Mouse (Mus musculus): ENCODE results near the gene Scd1. TPM values are rescaled to one million over a fixed set of nuclear protein-coding genes. Genes with fewer than 3 reads are reported as not detected.

Scd1 gene
- 11.0 and 12.0 TPM in 2 replicates for polyA plus RNA-seq (2014; fragmentation: Nextera tagmentation; extraction: Ambion mirVana)

DNA sequence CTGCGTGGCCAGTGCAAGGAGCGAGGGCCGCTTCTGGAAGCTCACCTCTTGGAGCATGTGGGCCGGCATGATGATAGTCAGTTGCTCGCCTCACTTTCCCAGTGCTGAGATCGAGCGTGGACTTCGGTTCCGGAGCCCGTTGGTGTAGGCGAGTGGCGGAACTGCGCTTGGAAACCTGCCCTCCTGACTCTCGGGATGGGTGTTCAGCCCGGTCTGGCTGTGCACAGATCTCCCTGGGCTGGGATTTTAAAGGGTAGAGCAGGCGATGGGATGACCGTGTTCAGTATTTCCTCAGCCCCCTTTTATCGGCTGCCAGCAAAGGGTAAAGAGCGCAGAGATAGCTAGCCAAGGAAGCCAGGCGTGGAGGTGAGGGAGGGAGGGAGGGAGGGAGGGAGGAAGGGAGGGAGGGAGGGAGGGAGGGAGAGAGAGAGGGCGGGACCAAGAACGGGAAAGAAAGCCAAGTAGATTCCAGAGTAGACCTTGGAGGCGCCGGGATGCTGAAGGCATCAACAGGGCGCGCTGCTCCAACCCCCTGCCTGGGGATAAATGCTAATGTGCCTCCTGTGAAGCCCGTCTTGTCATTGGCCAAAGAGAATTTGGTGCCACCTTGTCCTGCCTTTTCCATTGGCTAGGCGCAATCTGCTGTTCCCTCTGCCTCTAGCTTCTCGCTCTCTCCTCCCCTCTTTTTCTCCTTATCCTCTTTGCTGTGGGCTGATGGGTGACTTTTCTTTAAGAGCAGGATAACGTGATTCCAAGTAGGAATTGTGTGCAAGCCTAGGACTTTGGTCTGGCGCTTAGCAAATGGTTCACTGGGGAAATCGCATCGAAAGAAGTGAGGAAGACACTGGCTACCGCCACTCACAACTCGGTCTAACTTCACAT is at the start of gene Scd1:
Gene Scd1, minus strand, starts transcription at position 539 of the 882 bp plus-strand sequence.
- H3K27ac ChIP-seq (ENCODE audit: low read depth, low read length) = peak within 1 kb of the TSS; percentile 52
- peaks cover 35% of the 10 kb centered on the region for H3K27me3 ChIP-seq (replicated peaks; ENCODE audit: control insufficient read depth, insufficient read depth, low read length)
- peak within 1 kb of the TSS; percentile 95 for H3K4me2 ChIP-seq
- ATAC-seq (replicated peaks; ENCODE audit: low FRiP score) = peak; percentile 82
- H3K9me3 ChIP-seq (ENCODE audit: control insufficient read depth, low read length) = no peaks in the 10 kb centered on the region
- peak within 1 kb of the TSS; percentile 57 for H3K4me3 ChIP-seq (ENCODE audit: low read depth, low read length)
- H3K9ac ChIP-seq (ENCODE audit: low read depth, low read length) = peak within 1 kb of the TSS; percentile 61
- peaks cover 19% of the 10 kb centered on the region; the same call in 1 of the 2 replicates for H3K4me1 ChIP-seq (replicated peaks; ENCODE audit: control insufficient read depth, insufficient read depth, low read length)
- H3K36me3 ChIP-seq (ENCODE audit: control insufficient read depth, insufficient read depth, low read length) = no peaks in the 10 kb centered on the region
- peak; percentile 61 for DNase-seq (ENCODE audit: low spot score)
- WGBS = under 1% methylated on average over 35 of the region's 35 CpGs

DNA sequence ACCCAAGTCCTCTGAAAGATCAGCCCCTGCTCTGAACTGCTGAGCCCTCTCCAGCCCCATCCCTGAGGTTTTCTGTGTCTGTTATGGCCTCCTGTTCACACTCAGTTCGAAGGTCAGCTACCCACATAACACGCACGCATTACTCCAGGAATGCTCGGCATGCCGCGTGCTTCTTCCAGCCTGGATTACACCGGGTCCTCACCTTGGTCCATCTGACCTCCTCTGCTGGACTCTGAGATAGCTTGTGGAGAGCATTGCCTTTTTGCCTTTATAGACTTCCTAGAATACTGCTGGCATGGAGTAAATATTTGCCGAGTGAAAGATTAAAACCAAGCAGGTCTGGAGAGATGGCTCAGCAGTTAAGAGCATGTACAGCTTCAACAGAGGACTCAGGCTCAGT is 47.7 kb upstream of the Scd1 start:
- Histone ChIP-seq H3K4me2 (no peak overlapping the region), H3K27me3 (replicated peaks; ENCODE audit: control insufficient read depth, insufficient read depth, low read length) (no peaks in the 10 kb centered on the region), H3K4me1 (replicated peaks; ENCODE audit: control insufficient read depth, insufficient read depth, low read length) (no peaks in the 10 kb centered on the region), H3K9ac (ENCODE audit: low read depth, low read length) (no peak overlapping the region), H3K36me3 (ENCODE audit: control insufficient read depth, insufficient read depth, low read length) (no peaks in the 10 kb centered on the region), H3K27ac (ENCODE audit: low read depth, low read length) (no peak overlapping the region), H3K9me3 (ENCODE audit: control insufficient read depth, low read length) (no peaks in the 10 kb centered on the region), H3K4me3 (ENCODE audit: low read depth, low read length) (no peak overlapping the region)
- ATAC-seq (replicated peaks; ENCODE audit: low FRiP score) (no peak), DNase-seq (ENCODE audit: low spot score) (no peak)
- WGBS = 75% methylated on average over 8 of the region's 8 CpGs

DNA sequence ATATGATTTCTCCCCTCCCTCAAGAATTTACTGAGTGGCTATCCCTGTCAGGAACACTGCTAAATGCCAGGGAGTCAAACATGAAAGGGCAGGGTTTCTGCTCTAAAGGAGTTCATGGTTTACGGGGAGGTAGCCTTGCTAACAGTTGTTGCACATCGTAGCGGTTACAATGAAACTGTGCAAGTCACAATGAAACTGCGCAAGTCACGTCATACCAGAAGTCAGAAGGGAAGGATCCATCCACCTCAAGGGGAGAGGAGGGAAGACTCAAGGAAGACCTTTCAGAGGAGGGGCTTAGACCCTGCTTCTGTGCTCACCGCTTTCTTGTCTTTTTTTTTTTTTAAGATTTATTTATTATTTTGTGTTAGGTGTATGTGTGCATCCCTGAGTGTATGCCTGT is 47.2 kb upstream of the Scd1 start:
- Histone ChIP-seq H3K27me3 (replicated peaks; ENCODE audit: control insufficient read depth, insufficient read depth, low read length) (no peaks in the 10 kb centered on the region), H3K27ac (ENCODE audit: low read depth, low read length) (no peak overlapping the region), H3K4me2 (no peak overlapping the region), H3K4me1 (replicated peaks; ENCODE audit: control insufficient read depth, insufficient read depth, low read length) (no peaks in the 10 kb centered on the region), H3K4me3 (ENCODE audit: low read depth, low read length) (no peak overlapping the region), H3K9ac (ENCODE audit: low read depth, low read length) (no peak overlapping the region), H3K36me3 (ENCODE audit: control insufficient read depth, insufficient read depth, low read length) (no peaks in the 10 kb centered on the region), H3K9me3 (ENCODE audit: control insufficient read depth, low read length) (no peaks in the 10 kb centered on the region)
- no peak for DNase-seq (ENCODE audit: low spot score)
- WGBS = 87% methylated on average over 6 of the region's 6 CpGs
- ATAC-seq (replicated peaks; ENCODE audit: low FRiP score) = no peak

DNA sequence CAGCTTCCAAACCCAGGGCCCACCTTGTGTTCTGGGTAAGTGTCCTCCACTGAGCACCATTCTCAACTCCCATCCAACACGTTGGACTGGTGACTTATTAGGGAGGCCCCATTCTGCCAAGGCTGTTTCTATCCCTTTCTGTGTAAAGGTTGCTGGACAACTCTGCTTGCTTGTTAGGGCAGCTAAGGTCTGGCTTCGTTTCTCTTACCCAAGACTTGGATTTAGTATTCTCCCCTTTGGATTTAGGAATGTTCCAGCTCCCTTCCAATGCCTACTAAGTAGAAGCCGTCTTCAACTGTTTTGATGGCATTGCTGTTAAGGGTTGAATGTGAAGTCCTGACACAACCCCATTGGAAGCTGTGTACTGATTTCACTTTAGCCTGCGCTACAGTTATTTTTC is 40.2 kb upstream of the Scd1 start:
- WGBS = 81% methylated on average over 4 of the region's 4 CpGs
- no peaks in the 10 kb centered on the region for H3K36me3 ChIP-seq (ENCODE audit: control insufficient read depth, insufficient read depth, low read length)
- H3K4me1 ChIP-seq (replicated peaks; ENCODE audit: control insufficient read depth, insufficient read depth, low read length) = no peaks in the 10 kb centered on the region
- H3K4me2 ChIP-seq = no peak overlapping the region
- ATAC-seq (replicated peaks; ENCODE audit: low FRiP score) = no peak
- H3K27ac ChIP-seq (ENCODE audit: low read depth, low read length) = no peak overlapping the region
- no peak overlapping the region for H3K4me3 ChIP-seq (ENCODE audit: low read depth, low read length)
- H3K9ac ChIP-seq (ENCODE audit: low read depth, low read length) = no peak overlapping the region
- no peak for DNase-seq (ENCODE audit: low spot score)
- no peaks in the 10 kb centered on the region for H3K9me3 ChIP-seq (ENCODE audit: control insufficient read depth, low read length)
- H3K27me3 ChIP-seq (replicated peaks; ENCODE audit: control insufficient read depth, insufficient read depth, low read length) = no peaks in the 10 kb centered on the region

DNA sequence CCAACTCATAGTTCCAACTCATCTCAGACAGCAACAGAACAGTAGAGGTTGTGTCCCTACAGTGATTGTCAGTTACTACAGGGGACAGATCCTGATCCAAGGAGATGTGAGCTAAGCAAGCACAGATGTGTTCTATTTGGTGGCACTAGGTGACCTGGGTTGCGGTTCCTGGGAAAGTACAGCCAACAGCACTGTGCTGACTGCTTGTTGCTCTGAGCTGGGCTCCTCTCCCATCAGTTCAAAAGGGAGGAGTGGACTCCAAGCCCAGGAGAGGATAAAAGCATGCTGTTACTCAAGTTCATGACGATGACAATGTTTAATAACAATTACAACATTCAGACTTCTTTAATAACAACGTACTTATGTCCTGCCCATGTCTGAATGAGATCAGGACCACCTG is 38.1 kb upstream of the Scd1 start:
- H3K36me3 ChIP-seq (ENCODE audit: control insufficient read depth, insufficient read depth, low read length) = no peaks in the 10 kb centered on the region
- no peak overlapping the region for H3K4me3 ChIP-seq (ENCODE audit: low read depth, low read length)

DNA sequence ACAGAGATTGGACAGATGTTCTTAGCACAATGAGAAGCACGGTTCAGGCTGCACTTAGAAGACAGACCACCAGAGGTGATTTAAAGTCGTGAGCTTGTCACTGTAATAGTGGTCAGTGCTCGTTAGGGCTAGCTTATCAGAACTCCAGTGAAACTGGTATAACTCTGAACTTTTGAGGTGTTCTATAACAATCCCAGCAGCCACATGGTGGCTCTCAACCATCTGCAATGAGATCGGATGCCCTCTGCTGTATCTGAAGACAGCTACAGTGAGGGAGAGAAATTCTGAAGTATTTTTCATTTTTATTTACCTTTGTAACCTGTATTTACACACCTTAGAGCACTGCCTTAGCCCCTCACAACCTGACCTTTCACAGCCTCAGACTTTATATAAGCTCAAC is 31.6 kb upstream of the Scd1 start:
- ATAC-seq (replicated peaks; ENCODE audit: low FRiP score) = no peak
- Histone ChIP-seq H3K4me1 (replicated peaks; ENCODE audit: control insufficient read depth, insufficient read depth, low read length) (no peaks in the 10 kb centered on the region), H3K27me3 (replicated peaks; ENCODE audit: control insufficient read depth, insufficient read depth, low read length) (no peaks in the 10 kb centered on the region), H3K4me3 (ENCODE audit: low read depth, low read length) (no peak overlapping the region), H3K9ac (ENCODE audit: low read depth, low read length) (no peak overlapping the region), H3K27ac (ENCODE audit: low read depth, low read length) (no peak overlapping the region), H3K36me3 (ENCODE audit: control insufficient read depth, insufficient read depth, low read length) (no peaks in the 10 kb centered on the region), H3K4me2 (no peak overlapping the region), H3K9me3 (ENCODE audit: control insufficient read depth, low read length) (no peaks in the 10 kb centered on the region)
- WGBS = 43% methylated on average over 4 of the region's 4 CpGs
- DNase-seq (ENCODE audit: low spot score) = no peak

More for the DNA sequence above, 38.1 kb upstream of the Scd1 start:
- no peak overlapping the region for H3K4me2 ChIP-seq
- no peaks in the 10 kb centered on the region for H3K9me3 ChIP-seq (ENCODE audit: control insufficient read depth, low read length)
- no peaks in the 10 kb centered on the region for H3K27me3 ChIP-seq (replicated peaks; ENCODE audit: control insufficient read depth, insufficient read depth, low read length)
- no peaks in the 10 kb centered on the region for H3K4me1 ChIP-seq (replicated peaks; ENCODE audit: control insufficient read depth, insufficient read depth, low read length)
- H3K9ac ChIP-seq (ENCODE audit: low read depth, low read length) = no peak overlapping the region
- ATAC-seq (replicated peaks; ENCODE audit: low FRiP score) (no peak), DNase-seq (ENCODE audit: low spot score) (no peak)
- whole genome bisulfite sequencing = 88% methylated on average over 3 of the region's 3 CpGs
- no peak overlapping the region for H3K27ac ChIP-seq (ENCODE audit: low read depth, low read length)

DNA sequence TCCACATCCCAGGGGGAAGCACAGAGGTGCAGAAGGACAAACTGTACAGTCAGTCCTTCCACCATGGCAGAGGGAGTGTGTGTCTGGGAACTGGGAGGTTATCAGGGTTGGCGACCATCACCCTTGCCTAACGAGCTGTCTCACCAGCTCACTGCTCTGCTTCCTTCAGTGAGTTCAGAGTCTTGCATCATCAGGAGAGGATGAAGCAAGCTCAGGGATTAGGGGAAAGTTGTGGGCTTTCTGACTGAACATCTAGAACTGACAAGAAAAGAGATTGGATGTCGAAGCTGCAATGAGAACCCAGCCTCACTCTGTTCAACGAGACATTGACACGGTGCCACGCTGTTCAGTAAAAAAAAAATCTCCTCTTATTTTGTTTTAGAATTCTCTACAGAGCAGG is 30.3 kb upstream of the Scd1 start:
- H3K9ac ChIP-seq (ENCODE audit: low read depth, low read length) = no peak overlapping the region
- H3K27ac ChIP-seq (ENCODE audit: low read depth, low read length) = no peak overlapping the region
- H3K4me2 ChIP-seq = no peak overlapping the region
- no peak overlapping the region for H3K4me3 ChIP-seq (ENCODE audit: low read depth, low read length)
- H3K27me3 ChIP-seq (replicated peaks; ENCODE audit: control insufficient read depth, insufficient read depth, low read length) = no peaks in the 10 kb centered on the region
- no peaks in the 10 kb centered on the region for H3K9me3 ChIP-seq (ENCODE audit: control insufficient read depth, low read length)
- 64% methylated on average over 6 of the region's 6 CpGs for WGBS
- ATAC-seq (replicated peaks; ENCODE audit: low FRiP score) (no peak), DNase-seq (ENCODE audit: low spot score) (no peak)
- H3K4me1 ChIP-seq (replicated peaks; ENCODE audit: control insufficient read depth, insufficient read depth, low read length) = no peaks in the 10 kb centered on the region
- H3K36me3 ChIP-seq (ENCODE audit: control insufficient read depth, insufficient read depth, low read length) = no peaks in the 10 kb centered on the region

DNA sequence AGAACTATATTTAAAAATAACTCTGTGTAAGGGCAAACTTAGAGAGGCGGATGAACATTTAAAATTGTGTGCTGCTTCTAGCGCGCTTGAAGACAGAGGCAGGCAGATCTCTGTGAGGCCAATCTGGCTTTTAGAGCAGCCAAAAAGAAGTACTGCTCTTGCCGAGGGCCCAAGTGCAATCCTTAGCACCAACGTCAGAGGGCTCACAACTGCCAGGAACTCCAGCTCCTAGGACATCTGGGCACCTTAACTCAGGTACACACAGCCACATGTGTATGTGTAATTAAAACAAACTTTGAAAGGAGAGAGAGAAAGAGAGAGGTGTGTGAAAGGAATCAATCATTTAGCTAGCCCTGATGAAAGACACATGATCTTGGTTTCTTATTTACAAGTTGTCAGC is 24.4 kb upstream of the Scd1 start:
- Histone ChIP-seq H3K4me2 (no peak overlapping the region), H3K9ac (ENCODE audit: low read depth, low read length) (no peak overlapping the region), H3K27ac (ENCODE audit: low read depth, low read length) (no peak overlapping the region), H3K4me1 (replicated peaks; ENCODE audit: control insufficient read depth, insufficient read depth, low read length) (no peaks in the 10 kb centered on the region), H3K27me3 (replicated peaks; ENCODE audit: control insufficient read depth, insufficient read depth, low read length) (no peaks in the 10 kb centered on the region), H3K36me3 (ENCODE audit: control insufficient read depth, insufficient read depth, low read length) (no peaks in the 10 kb centered on the region), H3K4me3 (ENCODE audit: low read depth, low read length) (no peak overlapping the region), H3K9me3 (ENCODE audit: control insufficient read depth, low read length) (no peaks in the 10 kb centered on the region)
- 78% methylated on average over 5 of the region's 5 CpGs for WGBS
- DNase-seq (ENCODE audit: low spot score) (no peak), ATAC-seq (replicated peaks; ENCODE audit: low FRiP score) (no peak)

DNA sequence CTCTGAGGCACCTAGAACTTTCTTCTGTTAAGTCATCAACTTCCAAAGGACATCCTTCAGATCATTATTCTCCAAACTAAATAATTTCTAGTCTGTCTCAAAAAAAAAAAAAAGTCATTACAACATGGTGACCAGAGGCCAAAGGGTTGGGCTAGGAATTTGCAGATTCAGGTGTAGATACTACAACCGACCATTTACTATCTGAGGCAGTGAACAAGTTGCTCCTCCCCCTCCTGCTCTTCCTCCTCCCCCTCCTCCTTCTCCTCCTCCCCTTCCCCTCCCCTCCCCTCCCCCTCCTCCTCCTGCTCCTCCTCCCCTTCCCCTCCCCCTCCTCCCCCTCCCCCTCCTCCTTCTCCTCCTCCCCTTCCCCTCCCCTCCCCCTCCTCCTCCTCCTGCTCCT is 20.0 kb upstream of the Scd1 start:
- no peak for ATAC-seq (replicated peaks; ENCODE audit: low FRiP score)
- WGBS = 57% methylated on average over 1 of the region's 1 CpGs

More for the DNA sequence above, 20.0 kb upstream of the Scd1 start:
- no peak overlapping the region for H3K9ac ChIP-seq (ENCODE audit: low read depth, low read length)
- no peaks in the 10 kb centered on the region for H3K36me3 ChIP-seq (ENCODE audit: control insufficient read depth, insufficient read depth, low read length)
- no peaks in the 10 kb centered on the region for H3K9me3 ChIP-seq (ENCODE audit: control insufficient read depth, low read length)
- no peak overlapping the region for H3K27ac ChIP-seq (ENCODE audit: low read depth, low read length)
- no peak overlapping the region for H3K4me2 ChIP-seq
- H3K27me3 ChIP-seq (replicated peaks; ENCODE audit: control insufficient read depth, insufficient read depth, low read length) = no peaks in the 10 kb centered on the region; the same call in 1 of the 2 replicates
- no peak overlapping the region for H3K4me3 ChIP-seq (ENCODE audit: low read depth, low read length)
- no peak for DNase-seq (ENCODE audit: low spot score)
- H3K4me1 ChIP-seq (replicated peaks; ENCODE audit: control insufficient read depth, insufficient read depth, low read length) = no peaks in the 10 kb centered on the region

All from liver, embryonic 11.5 days (tissue).